Mouse (Mus musculus) c-Kit-positive CD71-positive TER-119-positive erythroid progenitor cells, embryonic 14.5 days (primary cell): Measurements from ENCODE around the gene Gbf1.

Experiments used
- DNase-seq: peaks from one replicate; pipeline ENCODE4 v3.0.0-alpha.2; 2013; ENCODE audit warnings: low spot score

The Gbf1 gene

GRCm38 (mm10) chr19:46329951-46330350, 177.6 kb downstream of the Gbf1 start:
- no peak for DNase-seq

GRCm38 (mm10) chr19:46330696-46331095, 178.4 kb downstream of the Gbf1 start:
- DNase-seq = no peak

GRCm38 (mm10) chr19:46331326-46331725, 179.0 kb downstream of the Gbf1 start:
- no peak for DNase-seq

- DNase-seq = no peak
Measured at GRCm38 (mm10) chr19:46331936-46332335, 179.6 kb downstream of the Gbf1 start.

- DNase-seq = no peak
Measured at GRCm38 (mm10) chr19:46332721-46333339, 180.5 kb downstream of the Gbf1 start.

GRCm38 (mm10) chr19:46333906-46334305, 181.6 kb downstream of the Gbf1 start:
- no peak for DNase-seq
